Mouse (Mus musculus): ENCODE measurements around the gene Jmjd4.

Jmjd4 gene

GRCm38 (mm10) chr11:59471413-59472325 lies 21.8 kb downstream of the Jmjd4 start:
- DNase-seq (ENCODE audit: extremely low spot score, low read depth, low spot score), result no peak

- DNase-seq (ENCODE audit: extremely low spot score, low read depth, low spot score), result peak; percentile 67
Measured at GRCm38 (mm10) chr11:59472326-59472677, 22.5 kb downstream of the Jmjd4 start, which contains the start of gene Zfp867. Zfp867 (minus strand) TSS chr11:59472474.

- DNase-seq (ENCODE audit: extremely low spot score, low read depth, low spot score), result no peak
Measured at GRCm38 (mm10) chr11:59477240-59477639, 27.4 kb downstream of the Jmjd4 start.

- DNase-seq (ENCODE audit: extremely low spot score, low read depth, low spot score), result no peak
Measured at GRCm38 (mm10) chr11:59483212-59483611, 33.4 kb downstream of the Jmjd4 start.

- no peak for DNase-seq (ENCODE audit: extremely low spot score, low read depth, low spot score)
Measured at GRCm38 (mm10) chr11:59485641-59486040, 35.8 kb downstream of the Jmjd4 start.

GRCm38 (mm10) chr11:59486222-59486621 lies 36.4 kb downstream of the Jmjd4 start:
- no peak for DNase-seq (ENCODE audit: extremely low spot score, low read depth, low spot score)

DNA sequence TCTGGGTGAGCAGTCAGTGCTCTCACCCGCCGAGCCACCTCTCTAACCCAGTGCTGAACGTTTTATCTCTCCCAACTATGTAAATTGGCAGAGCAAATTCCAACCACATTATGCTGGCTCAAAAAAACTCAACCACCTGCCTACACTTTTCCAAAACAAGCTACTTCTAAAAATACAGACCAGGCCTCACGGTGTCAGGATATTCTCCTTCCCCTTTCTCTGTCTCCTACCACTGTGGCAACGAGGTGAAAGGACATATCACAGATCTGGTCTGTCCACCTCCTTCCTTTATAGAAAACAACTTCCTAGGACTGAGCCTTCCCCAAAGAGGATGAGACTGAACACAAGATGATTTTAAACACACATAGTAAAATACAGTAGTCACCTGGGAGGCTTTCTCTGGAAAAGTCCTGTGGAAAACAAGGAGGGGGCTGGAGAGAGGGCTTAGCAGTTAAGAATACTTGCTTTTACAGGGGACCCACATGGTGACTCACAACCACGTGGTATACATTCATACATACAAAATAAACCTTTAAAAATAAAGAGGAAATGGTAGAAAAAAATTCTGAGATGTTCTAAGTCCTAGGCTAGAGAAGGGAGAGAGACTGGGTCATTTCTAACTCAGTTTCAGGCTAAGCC lies 46.9 kb downstream of the Jmjd4 start:
- DNase-seq (ENCODE audit: extremely low spot score, low read depth, low spot score), result no peak

DNA sequence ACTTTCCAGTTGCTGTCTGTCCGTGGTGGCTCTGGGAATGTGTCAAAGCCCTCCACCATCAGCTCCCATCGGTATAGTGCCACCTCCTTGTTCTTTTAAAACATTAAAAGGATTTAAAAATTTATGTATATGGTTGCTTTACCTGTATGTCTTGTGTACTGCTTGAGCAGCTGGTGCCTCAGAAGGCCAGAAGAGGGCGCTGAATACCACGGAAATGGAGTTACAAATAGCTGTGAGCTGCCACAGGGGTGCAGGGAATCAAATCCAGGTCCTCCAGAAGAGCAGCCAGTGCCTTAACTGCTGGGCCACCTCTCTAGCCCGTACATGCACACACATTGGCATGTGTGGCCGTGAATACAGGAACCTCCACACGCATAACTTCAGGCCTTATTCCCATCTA lies 47.9 kb downstream of the Jmjd4 start:
- DNase-seq (ENCODE audit: extremely low spot score, low read depth, low spot score), result no peak

DNA sequence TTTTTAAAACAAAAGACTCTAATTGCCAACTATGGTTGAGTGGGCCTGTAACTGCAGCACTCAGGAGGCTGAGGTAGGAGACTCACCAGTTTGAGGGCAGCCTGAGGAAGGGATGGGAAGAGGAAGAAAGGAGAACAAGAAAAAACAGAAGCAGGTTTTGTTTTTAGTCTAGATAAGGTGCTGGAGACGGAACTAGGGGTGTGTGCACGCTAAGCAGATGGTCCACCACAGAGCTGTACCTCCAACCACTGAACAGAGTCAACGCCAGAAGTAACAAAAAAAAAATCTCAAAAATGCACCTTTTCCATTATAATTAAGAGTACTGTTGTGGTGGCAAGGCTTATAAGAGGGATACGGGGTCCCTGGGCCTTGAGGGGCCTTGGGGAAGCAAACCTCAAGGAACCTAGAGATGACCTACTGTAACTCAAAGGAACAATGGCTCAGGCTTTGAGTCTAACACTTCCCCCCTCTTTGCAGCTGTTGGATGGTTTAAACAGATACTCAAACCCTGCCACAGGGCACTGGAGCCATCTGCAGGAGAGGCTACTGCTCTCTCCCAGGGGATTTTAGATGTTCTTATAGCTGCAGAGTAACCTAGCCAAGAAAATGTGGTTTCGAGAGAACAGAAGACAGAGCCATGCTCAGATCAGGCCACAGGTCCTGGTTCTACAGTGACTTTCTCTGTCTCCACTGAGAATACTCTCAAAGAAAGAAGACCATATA lies 52.3 kb downstream of the Jmjd4 start:
- no peak for DNase-seq (ENCODE audit: extremely low spot score, low read depth, low spot score)

DNA sequence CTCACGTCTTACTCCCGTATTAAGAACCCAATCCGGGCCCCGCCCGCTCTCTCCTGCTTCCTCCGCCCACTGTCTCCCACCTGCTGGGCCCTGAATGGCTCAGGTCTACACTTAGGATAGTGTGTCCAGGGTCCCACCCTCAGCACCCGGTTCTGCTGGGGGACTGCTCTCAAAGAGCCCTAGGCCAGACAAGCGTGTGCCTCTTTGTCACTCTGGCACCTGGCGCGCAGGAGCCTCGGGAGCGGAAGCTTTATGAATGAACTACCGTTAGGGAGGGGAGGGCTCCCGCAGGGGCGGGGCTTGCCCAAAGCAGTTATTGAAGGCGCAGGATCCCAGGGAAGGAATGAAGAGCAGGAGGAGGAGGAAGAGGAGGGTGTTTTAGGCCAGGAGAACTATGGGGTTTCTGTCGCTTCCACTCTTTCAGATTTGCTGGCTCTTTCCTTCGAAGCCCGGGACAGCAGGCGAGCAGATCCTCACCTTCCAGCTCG lies 55.5 kb downstream of the Jmjd4 start:
- no peak for DNase-seq (ENCODE audit: extremely low spot score, low read depth, low spot score)

DNA sequence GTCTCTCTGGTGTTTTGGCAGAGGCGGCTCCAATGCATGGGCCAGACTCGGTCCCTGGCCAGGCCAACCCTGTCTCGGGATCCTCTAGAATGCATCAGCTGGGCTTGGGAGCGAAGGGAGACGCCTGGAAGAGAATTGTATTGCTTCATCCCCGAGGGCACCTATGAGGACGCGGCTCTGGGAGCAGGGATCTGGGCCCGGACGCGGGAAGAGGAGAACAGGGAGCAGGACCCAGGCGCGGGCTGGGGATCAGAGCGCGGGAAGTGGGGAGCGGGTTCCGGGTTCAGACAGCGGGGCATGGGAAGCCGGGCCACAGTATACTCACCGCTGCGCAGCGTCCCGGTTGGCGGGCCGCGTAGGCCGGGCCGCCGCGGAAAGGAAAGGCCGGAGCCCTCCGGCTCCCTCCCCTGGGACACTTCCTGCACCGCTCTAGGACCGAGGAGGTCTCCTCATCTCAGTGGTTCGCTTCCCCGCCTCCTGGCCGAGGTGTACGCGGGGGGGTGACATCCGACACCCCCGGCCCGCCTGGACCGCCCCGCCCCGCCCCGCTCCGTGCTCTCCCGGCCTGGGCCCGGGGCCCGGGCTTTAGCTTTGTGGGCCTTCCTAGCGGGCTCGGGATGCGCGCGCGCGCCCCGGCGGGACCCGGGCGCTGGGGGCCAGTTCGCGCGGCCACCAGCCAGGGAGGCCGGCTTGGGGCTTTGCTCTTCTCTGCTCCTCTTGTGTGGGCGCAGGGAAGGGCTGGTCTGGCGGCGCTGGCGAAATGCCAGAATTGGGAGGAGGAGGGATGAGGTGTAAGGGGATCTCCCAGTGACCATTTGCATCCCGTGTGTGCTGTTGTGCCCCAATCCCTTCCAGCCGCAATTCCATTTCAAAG lies 56.2 kb downstream of the Jmjd4 start:
- DNase-seq (ENCODE audit: extremely low spot score, low read depth, low spot score), result peak; percentile 61

DNA sequence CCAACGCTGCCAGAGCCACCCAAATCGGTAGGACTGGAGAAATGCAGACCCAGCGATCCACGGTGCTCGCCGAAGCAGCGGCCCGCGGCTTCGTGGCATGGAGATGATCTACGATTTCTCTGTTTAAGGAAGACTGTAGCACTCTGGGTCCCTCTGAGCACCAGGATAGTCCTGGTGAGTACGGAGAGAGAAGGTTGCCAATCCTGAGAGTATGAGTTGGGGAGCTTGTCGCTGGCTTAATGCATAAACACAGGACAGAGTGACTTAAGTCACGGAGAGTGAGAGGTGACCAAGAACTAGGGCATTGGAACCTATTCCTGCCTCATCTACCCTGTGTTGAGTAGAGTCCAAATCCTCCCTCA lies 56.8 kb downstream of the Jmjd4 start:
- DNase-seq (ENCODE audit: extremely low spot score, low read depth, low spot score), result no peak
